Mouse (Mus musculus): Measurements from ENCODE around the gene Magee2. TPM values are rescaled to one million over a fixed set of nuclear protein-coding genes. Genes with fewer than 3 reads are reported as not detected.

Gene Magee2
- 0.46 TPM for polyA plus RNA-seq (2014; fragmentation: Illumina TruSeq; extraction: RNeasy Lipid Tissue Mini Kit (QIAGEN cat#74804); ENCODE audit: low read depth, low replicate concordance)

DNA sequence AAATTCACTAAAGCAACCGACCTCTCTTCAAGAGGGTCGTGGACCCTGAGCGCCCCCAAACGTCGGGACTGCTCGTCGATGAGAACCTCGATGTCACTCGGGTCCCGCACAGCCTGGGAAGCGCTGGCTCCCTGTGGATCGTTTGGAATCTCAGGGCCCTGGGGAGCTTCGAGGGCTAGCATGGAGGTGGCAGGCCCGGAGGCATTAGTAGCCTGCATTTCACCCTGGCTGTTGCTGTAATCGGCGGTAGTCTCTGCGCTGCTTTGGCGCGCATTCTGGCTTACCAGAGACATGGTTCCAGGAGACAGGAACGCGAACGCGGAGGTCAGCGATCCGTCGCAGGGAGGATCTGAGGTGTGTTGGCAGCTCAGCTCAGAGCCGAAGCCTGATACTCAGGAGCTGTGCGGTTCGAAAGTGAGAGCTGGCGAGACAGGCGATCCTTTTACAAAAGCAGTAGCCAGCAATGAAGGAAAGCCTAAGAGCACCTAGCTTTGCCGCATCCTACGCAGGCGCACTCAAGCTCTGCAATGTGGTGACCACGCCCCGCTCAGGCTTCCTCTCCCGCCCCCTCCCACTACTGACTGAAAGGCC lies at the start of gene Magee2:
Gene Magee2, minus strand, starts transcription at position 517 of the 591 bp plus-strand sequence.

Other genes with a start within 250 kb of the Magee2 start
- 4.2 TPM for gene Zdhhc15, start 186.2 kb downstream of the Magee2 start, polyA plus RNA-seq (2014; fragmentation: Illumina TruSeq; extraction: RNeasy Lipid Tissue Mini Kit (QIAGEN cat#74804); ENCODE audit: low read depth, low replicate concordance)
- 13.6 TPM for gene Pbdc1, start 222.5 kb upstream of the Magee2 start, polyA plus RNA-seq (2014; fragmentation: Illumina TruSeq; extraction: RNeasy Lipid Tissue Mini Kit (QIAGEN cat#74804); ENCODE audit: low read depth, low replicate concordance)

Measured in adipose tissue, adult 10 weeks (tissue).